Mouse (Mus musculus) embryonic fibroblast, embryonic 13.5 days (primary cell): Measurements from ENCODE around the gene Cdk11b.

ENCODE experiments used
- CTCF ChIP-seq: IDR thresholded peaks from 2 replicates; pipeline ENCODE4 v1.5.1; 2011; ENCODE audit warnings: mild to moderate bottlenecking, control low read depth, low read length, moderate library complexity, borderline replicate concordance; ENCODE audit not compliant: insufficient read depth
- POLR2A ChIP-seq: IDR thresholded peaks from 2 replicates; pipeline ENCODE4 v1.6.1; 2011; ENCODE audit warnings: low read depth, mild to moderate bottlenecking, control low read depth, low read length, moderate library complexity

- TF ChIP-seq POLR2A: no peak
- TF ChIP-seq CTCF: no peak
Measured at GRCm38 (mm10) chr4:155582279-155582905, 42.3 kb upstream of the Cdk11b start.
